Mouse (Mus musculus) neural tube, embryonic 11.5 days (tissue): ENCODE measurements around the gene Slc17a2. TPM values are rescaled to one million over a fixed set of nuclear protein-coding genes. Genes with fewer than 3 reads are reported as not detected.

Experiments used
- ATAC-seq: fragments of 200-750 bp; cut with Nextera tagmentation; 2 replicates; pipeline ENCODE4 v1.8.0; 2017; ENCODE audit warnings: moderate number of reproducible peaks, mild to moderate bottlenecking, moderate TSS enrichment, moderate library complexity; ENCODE audit not compliant: insufficient read depth, low FRiP score, low TSS enrichment
- DNase-seq: peaks from one replicate; pipeline ENCODE4 v3.0.0-alpha.2; 2015; ENCODE audit warnings: low spot score
- H3K27ac ChIP-seq: fragments of 300-500 bp; sonication (generic); 2 replicates; pipeline ENCODE4 v1.5.1; 2014; ENCODE audit warnings: low read depth, mild to moderate bottlenecking, low read length
- H3K27me3 ChIP-seq: fragments of 300-500 bp; sonication (generic); 2 replicates; pipeline ENCODE4 v1.6.1; 2014; ENCODE audit warnings: mild to moderate bottlenecking, low read length, mixed read lengths; ENCODE audit not compliant: control insufficient read depth, insufficient read depth
- H3K36me3 ChIP-seq: fragments of 300-500 bp; sonication (generic); 2 replicates; pipeline ENCODE4 v1.6.1; 2014; ENCODE audit warnings: mild to moderate bottlenecking, low read length, moderate library complexity, mixed read lengths; ENCODE audit not compliant: control insufficient read depth, insufficient read depth
- H3K4me1 ChIP-seq: fragments of 300-500 bp; sonication (generic); 2 replicates; pipeline ENCODE4 v1.6.1; 2014; ENCODE audit warnings: low read length, mixed read lengths; ENCODE audit not compliant: control insufficient read depth, insufficient read depth
- H3K4me2 ChIP-seq: fragments of 300-500 bp; sonication (generic); 2 replicates; pipeline ENCODE4 v1.6.1; 2014; ENCODE audit warnings: low read depth, mild to moderate bottlenecking, moderate library complexity
- H3K4me3 ChIP-seq: fragments of 300-500 bp; sonication (generic); 2 replicates; pipeline ENCODE4 v1.5.1; 2014; ENCODE audit warnings: low read depth, low read length
- H3K9ac ChIP-seq: fragments of 300-500 bp; sonication (generic); 2 replicates; pipeline ENCODE4 v1.6.1; 2014; ENCODE audit warnings: mild to moderate bottlenecking, low read length
- H3K9me3 ChIP-seq: fragments of 300-500 bp; sonication (generic); 2 replicates; pipeline ENCODE4 v1.6.1; 2016; ENCODE audit warnings: low read length; ENCODE audit not compliant: control insufficient read depth
- WGBS: fragments of 180-500 bp; shearing (Covaris S2); extraction: QIAGEN DNeasy Blood & Tissue Kit; methylation state at CpG from one replicate; pipeline ENCODE4 v1.1.7; 2014; 5-methylcytosine and 5-hydroxymethylcytosine counted together
- polyA plus RNA-seq: library from polyadenylated mRNA; unstranded; fragments of >200 nt; fragmentation: Nextera tagmentation; extraction: Ambion mirVana; gene quantifications from 2 replicates; pipeline ENCODE4 v1.2.1, GENCODE M21; 2014

Gene Slc17a2
- polyA plus RNA-seq, 1 experiment from 2014 or later: not detected

GRCm38 (mm10) chr13:23864711-23865110 is 57.9 kb downstream of the Slc17a2 start:
- DNase-seq (no peak), ATAC-seq (no peak)
- Histone ChIP-seq H3K4me3 (no peak overlapping the region), H3K9me3 (no peaks in the 10 kb centered on the region), H3K9ac (no peak overlapping the region), H3K4me2 (no peak overlapping the region), H3K36me3 (no peaks in the 10 kb centered on the region), H3K27me3 (no peaks in the 10 kb centered on the region), H3K27ac (no peak overlapping the region), H3K4me1 (no peaks in the 10 kb centered on the region)
- 92% methylated on average over 9 of the region's 9 CpGs for WGBS

GRCm38 (mm10) chr13:23866086-23866710 is 59.4 kb downstream of the Slc17a2 start:
- H3K4me1 ChIP-seq: no peaks in the 10 kb centered on the region

GRCm38 (mm10) chr13:23867000-23867399 is 60.2 kb downstream of the Slc17a2 start:
- Histone ChIP-seq H3K27ac (no peak overlapping the region), H3K4me2 (no peak overlapping the region), H3K4me3 (no peak overlapping the region), H3K9ac (no peak overlapping the region), H3K27me3 (no peaks in the 10 kb centered on the region), H3K4me1 (no peaks in the 10 kb centered on the region), H3K36me3 (no peaks in the 10 kb centered on the region), H3K9me3 (no peaks in the 10 kb centered on the region)
- 92% methylated on average over 6 of the region's 6 CpGs for WGBS
- DNase-seq: no peak
- ATAC-seq: no peak

More at GRCm38 (mm10) chr13:23866086-23866710, 59.4 kb downstream of the Slc17a2 start:
- no peak for DNase-seq
- no peak for ATAC-seq
- no peaks in the 10 kb centered on the region for H3K9me3 ChIP-seq
- no peak overlapping the region for H3K27ac ChIP-seq
- no peak overlapping the region for H3K4me2 ChIP-seq
- no peaks in the 10 kb centered on the region for H3K27me3 ChIP-seq
- 76% methylated on average over 9 of the region's 9 CpGs for WGBS
- H3K4me3 ChIP-seq: no peak overlapping the region
- no peak overlapping the region for H3K9ac ChIP-seq
- H3K36me3 ChIP-seq: no peaks in the 10 kb centered on the region

GRCm38 (mm10) chr13:23867405-23867804 is 60.6 kb downstream of the Slc17a2 start, which contains the start of gene Slc17a1:
TSS of gene Slc17a1 (plus strand) at chr13:23867750.
- H3K4me2 ChIP-seq: no peak within 1 kb of the TSS
- H3K9ac ChIP-seq: no peak within 1 kb of the TSS
- no peaks in the 10 kb centered on the region for H3K9me3 ChIP-seq
- 95% methylated on average over 7 of the region's 7 CpGs for WGBS
- H3K4me3 ChIP-seq: no peak within 1 kb of the TSS
- no peak for ATAC-seq
- H3K27me3 ChIP-seq: no peaks in the 10 kb centered on the region
- H3K36me3 ChIP-seq: no peaks in the 10 kb centered on the region
- H3K4me1 ChIP-seq: no peaks in the 10 kb centered on the region
- no peak for DNase-seq
- no peak within 1 kb of the TSS for H3K27ac ChIP-seq

- WGBS: 90% methylated on average over 8 of the region's 8 CpGs
- no peak overlapping the region for H3K4me3 ChIP-seq
Measured at GRCm38 (mm10) chr13:23868790-23869533, 62.2 kb downstream of the Slc17a2 start.

GRCm38 (mm10) chr13:23869996-23870395 is 63.2 kb downstream of the Slc17a2 start:
- no peak for DNase-seq
- H3K27me3 ChIP-seq: no peaks in the 10 kb centered on the region
- H3K4me1 ChIP-seq: no peaks in the 10 kb centered on the region
- H3K9me3 ChIP-seq: no peaks in the 10 kb centered on the region
- no peak overlapping the region for H3K4me3 ChIP-seq
- WGBS: 78% methylated on average over 3 of the region's 3 CpGs
- H3K4me2 ChIP-seq: no peak overlapping the region
- no peak overlapping the region for H3K9ac ChIP-seq
- no peak overlapping the region for H3K27ac ChIP-seq
- no peaks in the 10 kb centered on the region for H3K36me3 ChIP-seq
- ATAC-seq: no peak

More at GRCm38 (mm10) chr13:23868790-23869533, 62.2 kb downstream of the Slc17a2 start:
- Histone ChIP-seq H3K9me3 (no peaks in the 10 kb centered on the region), H3K36me3 (no peaks in the 10 kb centered on the region), H3K27me3 (no peaks in the 10 kb centered on the region), H3K9ac (no peak overlapping the region), H3K27ac (no peak overlapping the region), H3K4me1 (no peaks in the 10 kb centered on the region), H3K4me2 (no peak overlapping the region)
- ATAC-seq (no peak), DNase-seq (no peak)

- Histone ChIP-seq H3K9me3 (no peaks in the 10 kb centered on the region), H3K36me3 (no peaks in the 10 kb centered on the region), H3K4me1 (no peaks in the 10 kb centered on the region), H3K4me2 (no peak overlapping the region), H3K27me3 (no peaks in the 10 kb centered on the region), H3K9ac (no peak overlapping the region), H3K4me3 (no peak overlapping the region), H3K27ac (no peak overlapping the region)
- no peak for DNase-seq
- no peak for ATAC-seq
- WGBS: 82% methylated on average over 5 of the region's 5 CpGs
Measured at GRCm38 (mm10) chr13:23873141-23873540, 66.3 kb downstream of the Slc17a2 start.
